Mouse (Mus musculus) MEL (cell line): Measurements from ENCODE around the gene Alg12.

ENCODE experiments used
- CTCF ChIP-seq, 3 experiments: IDR thresholded peaks in 2 of 3; conservative IDR thresholded peaks in 1 of 3; 2 replicates each; pipeline ENCODE4 v1.5.1; 2011 to 2012; ENCODE audit warnings: low read length in 3 of 3, low read depth in 2 of 3, mild to moderate bottlenecking in 2 of 3, improper control_type of control experiment in 1 of 3, inconsistent platforms in 1 of 3, mixed read lengths in 1 of 3, moderate library complexity in 1 of 3; ENCODE audit not compliant: control insufficient read depth in 1 of 3, insufficient read depth in 1 of 3, poor library complexity in 1 of 3, severe bottlenecking in 1 of 3
- EP300 ChIP-seq, 2 experiments: IDR thresholded peaks; 2 replicates each; pipeline ENCODE4 v1.6.1; 2011; ENCODE audit warnings: improper control_type of control experiment in 2 of 2, low read length in 2 of 2, low read depth in 1 of 2, mild to moderate bottlenecking in 1 of 2
- JUND ChIP-seq: IDR thresholded peaks from 2 replicates; pipeline ENCODE4 v1.6.1; 2011; ENCODE audit warnings: low read depth, mild to moderate bottlenecking, improper control_type of control experiment, low read length
- MAX ChIP-seq: IDR thresholded peaks from 2 replicates; pipeline ENCODE4 v1.6.1; 2011; ENCODE audit warnings: low read length, improper control_type of control experiment
- MXI1 ChIP-seq: IDR thresholded peaks from 2 replicates; pipeline ENCODE4 v1.6.1; 2011; ENCODE audit warnings: mild to moderate bottlenecking, low read depth, low read length, improper control_type of control experiment
- POLR2A ChIP-seq, 2 experiments: IDR thresholded peaks; 2 replicates each; pipeline ENCODE4 v1.6.1; 2011 to 2012; ENCODE audit warnings: low read length in 2 of 2, mild to moderate bottlenecking in 2 of 2, control low read depth in 1 of 2, improper control_type of control experiment in 1 of 2, low read depth in 1 of 2, moderate library complexity in 1 of 2; ENCODE audit not compliant: control insufficient read depth in 1 of 2, insufficient read depth in 1 of 2, poor library complexity in 1 of 2
- TBP ChIP-seq: IDR thresholded peaks from 2 replicates; pipeline ENCODE4 v1.8.0; 2011; ENCODE audit warnings: low read depth, low read length, improper control_type of control experiment
- USF2 ChIP-seq, 2 experiments: IDR thresholded peaks; 2 replicates each; pipeline ENCODE4 v1.6.1; 2011 to 2012; ENCODE audit warnings: improper control_type of control experiment in 2 of 2, low read length in 2 of 2, borderline replicate concordance in 1 of 2, inconsistent platforms in 1 of 2, low read depth in 1 of 2, mild to moderate bottlenecking in 1 of 2; ENCODE audit not compliant: insufficient read depth in 1 of 2
- ZNF384 ChIP-seq: IDR thresholded peaks from 2 replicates; pipeline ENCODE4 v1.6.1; 2012; ENCODE audit warnings: low read depth, mild to moderate bottlenecking, inconsistent platforms, low read length, improper control_type of control experiment

DNA sequence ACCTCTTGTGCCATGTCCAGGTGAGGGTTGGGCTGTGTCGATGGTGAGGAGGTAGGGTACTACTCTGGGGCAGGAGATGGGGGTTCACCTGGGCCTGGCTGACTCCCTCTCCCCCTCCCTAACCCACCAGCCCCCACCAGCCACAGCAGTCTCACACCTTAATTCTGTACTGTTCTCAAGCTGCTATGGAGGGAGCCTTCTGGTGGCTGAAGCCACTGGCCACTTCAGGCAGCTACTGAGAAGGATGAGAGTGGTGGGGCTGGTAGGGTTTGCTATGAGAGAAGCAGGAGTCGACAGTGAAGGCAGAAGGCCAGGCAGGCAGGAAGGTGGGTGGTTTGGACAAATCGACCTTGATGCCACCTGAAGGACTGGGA is 23.2 kb upstream of the Alg12 start:
- no peak for TF ChIP-seq POLR2A (IDR thresholded peaks at IDR 0.05; ENCODE audit: control insufficient read depth in 1 of 2, insufficient read depth in 1 of 2, low read depth in 1 of 2, low read length in 2 of 2, poor library complexity in 1 of 2)
- TF ChIP-seq MAX: no peak
- TF ChIP-seq MXI1: no peak
- TF ChIP-seq JUND: no peak
- no peak for TF ChIP-seq USF2 (IDR thresholded peaks at IDR 0.05; ENCODE audit: borderline replicate concordance in 1 of 2, insufficient read depth in 1 of 2, low read depth in 1 of 2, low read length in 2 of 2)
- no peak for TF ChIP-seq EP300 (IDR thresholded peaks at IDR 0.05; ENCODE audit: low read depth in 1 of 2, low read length in 2 of 2)
- TF ChIP-seq CTCF (IDR thresholded peaks at IDR 0.05 in 2 of 3, conservative IDR thresholded peaks at IDR 0.05 in 1 of 3; ENCODE audit: control insufficient read depth in 1 of 3, insufficient read depth in 1 of 3, low read depth in 2 of 3, low read length in 3 of 3, poor library complexity in 1 of 3, severe bottlenecking in 1 of 3): no peak
- TF ChIP-seq ZNF384: no peak
- TF ChIP-seq TBP: no peak
